Mouse (Mus musculus) myocyte (in vitro differentiated cells): ENCODE results near the gene Slc23a2.

Source experiments
- CEBPB ChIP-seq: IDR thresholded peaks from 2 replicates; pipeline ENCODE4 v1.6.1; 2011; ENCODE audit warnings: mild to moderate bottlenecking, moderate library complexity; ENCODE audit not compliant: poor library complexity, insufficient read depth, severe bottlenecking
- E2F4 ChIP-seq: IDR thresholded peaks from one replicate; pipeline ENCODE4 v1.6.1; 2011; ENCODE audit warnings: mild to moderate bottlenecking, control low read depth, moderate library complexity; ENCODE audit not compliant: insufficient read depth
- MAX ChIP-seq: IDR thresholded peaks from one replicate; pipeline ENCODE4 v1.6.1; 2011; ENCODE audit warnings: low read depth, mild to moderate bottlenecking, control low read depth
- MYOD1 ChIP-seq, 3 experiments: IDR thresholded peaks; one replicate each; pipeline ENCODE4 v1.6.1; 2011; ENCODE audit warnings: control low read depth in 2 of 3, low read depth in 2 of 3, mild to moderate bottlenecking in 2 of 3, moderate library complexity in 1 of 3; ENCODE audit not compliant: insufficient read length in 2 of 3, control insufficient read depth in 1 of 3
- MYOG ChIP-seq, 3 experiments: IDR thresholded peaks; one replicate each; pipeline ENCODE4 v1.6.1; 2011; ENCODE audit warnings: control low read depth in 2 of 3, low read depth in 2 of 3, mild to moderate bottlenecking in 2 of 3; ENCODE audit not compliant: insufficient read length in 2 of 3, control insufficient read depth in 1 of 3, insufficient read depth in 1 of 3
- POLR2A ChIP-seq: IDR thresholded peaks from one replicate; pipeline ENCODE4 v1.6.1; 2011; ENCODE audit warnings: low read depth, mild to moderate bottlenecking, control low read depth, moderate library complexity; ENCODE audit not compliant: insufficient read length
- POLR2AphosphoS2 ChIP-seq: IDR thresholded peaks from one replicate; pipeline ENCODE4 v1.6.1; 2011; ENCODE audit warnings: low read depth, control low read depth; ENCODE audit not compliant: insufficient read length
- REST ChIP-seq: IDR thresholded peaks from one replicate; pipeline ENCODE4 v1.6.1; 2011; ENCODE audit warnings: mild to moderate bottlenecking, control low read depth, moderate library complexity; ENCODE audit not compliant: insufficient read depth, insufficient read length
- SRF ChIP-seq: IDR thresholded peaks from one replicate; pipeline ENCODE4 v1.6.1; 2011; ENCODE audit warnings: low read depth; ENCODE audit not compliant: control insufficient read depth, insufficient read length
- TCF12 ChIP-seq: IDR thresholded peaks from one replicate; pipeline ENCODE4 v1.6.1; 2011; ENCODE audit warnings: mild to moderate bottlenecking, control low read depth; ENCODE audit not compliant: poor library complexity, insufficient read depth, severe bottlenecking
- TCF3 ChIP-seq: IDR thresholded peaks from one replicate; pipeline ENCODE4 v1.6.1; 2011; ENCODE audit warnings: low read depth, control low read depth; ENCODE audit not compliant: insufficient read length
- USF1 ChIP-seq: IDR thresholded peaks from one replicate; pipeline ENCODE4 v1.6.1; 2011; ENCODE audit warnings: low read depth, mild to moderate bottlenecking, control low read depth, moderate library complexity

- TF ChIP-seq MYOG (IDR thresholded peaks at IDR 0.05; ENCODE audit: control insufficient read depth in 1 of 3, insufficient read depth in 1 of 3, insufficient read length in 2 of 3, low read depth in 2 of 3) = no peak
- TF ChIP-seq POLR2A = no peak
- no peak for TF ChIP-seq USF1
- no peak for TF ChIP-seq MAX
- TF ChIP-seq E2F4 = no peak
- TF ChIP-seq TCF12 = no peak
- no peak for TF ChIP-seq CEBPB
- no peak for TF ChIP-seq POLR2AphosphoS2
- TF ChIP-seq REST = no peak
- TF ChIP-seq MYOD1 (IDR thresholded peaks at IDR 0.05; ENCODE audit: control insufficient read depth in 1 of 3, insufficient read length in 2 of 3, low read depth in 2 of 3) = no peak
- TF ChIP-seq TCF3 = no peak
- no peak for TF ChIP-seq SRF
These were observed 131.8 kb downstream of the Slc23a2 start for GRCm38 (mm10) chr2:132013152-132013551.
